Comparison of ENCODE assay signal across 1 mouse cellular context in the genomic region with DNA sequence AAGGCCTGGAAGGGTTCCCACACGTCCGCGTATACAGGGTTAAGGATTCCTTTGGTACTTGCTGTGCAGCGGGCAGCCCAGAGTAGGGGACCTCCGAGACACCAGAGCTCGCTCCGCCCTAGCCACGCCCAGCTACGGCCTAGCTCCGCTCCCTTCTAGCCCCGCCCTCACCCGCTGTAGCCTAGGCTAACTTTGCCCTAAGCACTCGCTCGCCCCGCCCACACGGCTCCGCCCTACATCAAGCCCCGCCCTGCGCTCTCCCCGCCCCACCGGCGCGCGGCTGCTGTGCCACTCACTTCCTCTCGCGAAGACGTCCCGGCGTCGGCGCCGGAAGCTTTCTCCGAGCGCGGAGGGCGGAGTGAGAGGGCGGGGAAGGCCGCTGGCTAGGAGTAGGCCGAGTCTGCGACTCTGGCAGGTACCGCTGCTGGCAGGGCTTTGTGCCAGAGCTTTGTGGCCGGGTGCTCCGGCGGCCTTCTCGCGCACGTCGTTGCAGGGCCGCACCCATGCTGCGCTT.
A peak's percentile ranks its signal among the peaks of the same experiment; 100 is the strongest.
TF ChIP-seq lines count a peak whose summit lies in the region.

A gene (plus strand): TSS at position 252 of the 514 bp plus-strand sequence.

TF ChIP-seq in MEL, 35 proteins besides CTCF, POLR2A, EP300 and RAD21 (continued from another document):
- TF ChIP-seq BHLHE40 (IDR thresholded peaks at IDR 0.05; ENCODE audit: borderline replicate concordance, low read depth, low read length): no peak
- TF ChIP-seq UBTF (IDR thresholded peaks at IDR 0.05; ENCODE audit: borderline replicate concordance, insufficient read depth, low read depth, low read length): no peak
- TF ChIP-seq SMC3 (IDR thresholded peaks at IDR 0.05; ENCODE audit: low read depth, low read length): no peak
- TF ChIP-seq MEF2A (IDR thresholded peaks at IDR 0.05; ENCODE audit: extremely low read depth, insufficient replicate concordance, low read depth, low read length, poor library complexity, severe bottlenecking): no peak
- peak; percentile 84 for TF ChIP-seq SIN3A (IDR thresholded peaks at IDR 0.05; ENCODE audit: low read length)
- TF ChIP-seq E2F4 (IDR thresholded peaks at IDR 0.05; ENCODE audit: borderline replicate concordance, low read depth, low read length): 0 out of 2 replicates have a peak, but pooled peaks have one; percentile 39
- TF ChIP-seq ELF1 (IDR thresholded peaks at IDR 0.05; ENCODE audit: low read depth, low read length): peak; percentile 83
- TF ChIP-seq ZNF384 (IDR thresholded peaks at IDR 0.05; ENCODE audit: low read depth, low read length): 0 out of 2 replicates have a peak, but pooled peaks have one; percentile 15
- no peak for TF ChIP-seq MAFK (IDR thresholded peaks at IDR 0.05; ENCODE audit: borderline replicate concordance, low read depth, low read length)
- no peak for TF ChIP-seq RCOR1 (IDR thresholded peaks at IDR 0.05; ENCODE audit: low read depth, low read length)
